Mouse (Mus musculus) forebrain, embryonic 16.5 days (tissue): ENCODE results near the gene Foxp1. TPM values are rescaled to one million over a fixed set of nuclear protein-coding genes. Genes with fewer than 3 reads are reported as not detected.

Source experiments
- ATAC-seq: fragments of 200-750 bp; cut with Nextera tagmentation; 2 replicates; pipeline ENCODE4 v1.8.0; 2017; ENCODE audit warnings: mild to moderate bottlenecking, moderate library complexity
- H3K27ac ChIP-seq: fragments of 300-500 bp; sonication (generic); 2 replicates; pipeline ENCODE4 v1.5.1; 2014; ENCODE audit warnings: low read length, control low read depth
- H3K27me3 ChIP-seq: fragments of 300-500 bp; sonication (generic); replicated peaks from 2 replicates; pipeline ENCODE4 v1.6.1; 2014; ENCODE audit warnings: low read length; ENCODE audit not compliant: control insufficient read depth, insufficient read depth
- H3K36me3 ChIP-seq: fragments of 300-500 bp; sonication (generic); 2 replicates; pipeline ENCODE4 v1.6.1; 2014; ENCODE audit not compliant: control insufficient read depth, insufficient read depth
- H3K4me1 ChIP-seq: fragments of 300-500 bp; sonication (generic); replicated peaks from 2 replicates; pipeline ENCODE4 v1.6.1; 2014; ENCODE audit warnings: low read length; ENCODE audit not compliant: control insufficient read depth, insufficient read depth
- H3K4me2 ChIP-seq: fragments of 300-500 bp; sonication (generic); 2 replicates; pipeline ENCODE4 v1.6.1; 2014; ENCODE audit warnings: mild to moderate bottlenecking, low read length, control low read depth
- H3K4me3 ChIP-seq: fragments of 300-500 bp; sonication (generic); replicated peaks from 2 replicates; pipeline ENCODE4 v1.5.1; 2014; ENCODE audit warnings: mild to moderate bottlenecking, low read length, control low read depth
- H3K9ac ChIP-seq: fragments of 300-500 bp; sonication (generic); replicated peaks from 2 replicates; pipeline ENCODE4 v1.6.1; 2014; ENCODE audit warnings: low read depth, low read length, control low read depth
- H3K9me3 ChIP-seq: fragments of 300-500 bp; sonication (generic); 2 replicates; pipeline ENCODE4 v1.6.1; 2016; ENCODE audit warnings: low read length; ENCODE audit not compliant: control insufficient read depth
- WGBS: fragments of 180-500 bp; shearing (Covaris S2); extraction: QIAGEN DNeasy Blood & Tissue Kit; methylation state at CpG from one replicate; pipeline ENCODE4 v1.1.7; 2014; 5-methylcytosine and 5-hydroxymethylcytosine counted together
- polyA plus RNA-seq: library from polyadenylated mRNA; unstranded; fragments of >200 nt; fragmentation: Nextera tagmentation; extraction: Ambion mirVana; gene quantifications from 2 replicates; pipeline ENCODE4 v1.2.1, GENCODE M21; 2015

Gene Foxp1
- polyA plus RNA-seq, 1 experiment from 2014 or later = 123 TPM

DNA sequence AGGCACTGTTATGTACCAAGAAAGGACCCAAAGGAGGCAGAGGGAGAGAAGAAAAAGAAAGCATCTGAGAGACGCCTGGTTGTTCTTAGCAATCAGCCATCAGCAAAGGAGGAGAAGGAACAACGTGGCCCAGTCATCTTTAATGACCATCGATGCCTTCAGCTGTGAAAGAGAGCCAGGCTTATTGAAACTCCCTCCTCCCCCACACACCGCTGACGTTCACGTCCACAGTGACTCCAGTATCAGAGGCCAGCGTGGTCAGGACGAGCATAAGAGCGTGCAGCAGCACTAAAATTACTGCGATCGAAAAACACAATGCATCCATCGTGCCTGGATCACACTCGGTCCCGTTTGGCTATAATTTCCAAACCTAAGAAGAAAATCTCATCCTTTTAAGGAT, 223.3 kb downstream of the Foxp1 start:
- H3K4me3 ChIP-seq = no peak overlapping the region
- no peak overlapping the region for H3K4me2 ChIP-seq
- H3K27ac ChIP-seq = no peak overlapping the region
- no peaks in the 10 kb centered on the region for H3K9me3 ChIP-seq
- H3K4me1 ChIP-seq = no peaks in the 10 kb centered on the region
- H3K9ac ChIP-seq = no peak overlapping the region
- WGBS = 69% methylated on average over 14 of the region's 14 CpGs
- no peaks in the 10 kb centered on the region for H3K36me3 ChIP-seq
- no peaks in the 10 kb centered on the region for H3K27me3 ChIP-seq
- no peak for ATAC-seq

DNA sequence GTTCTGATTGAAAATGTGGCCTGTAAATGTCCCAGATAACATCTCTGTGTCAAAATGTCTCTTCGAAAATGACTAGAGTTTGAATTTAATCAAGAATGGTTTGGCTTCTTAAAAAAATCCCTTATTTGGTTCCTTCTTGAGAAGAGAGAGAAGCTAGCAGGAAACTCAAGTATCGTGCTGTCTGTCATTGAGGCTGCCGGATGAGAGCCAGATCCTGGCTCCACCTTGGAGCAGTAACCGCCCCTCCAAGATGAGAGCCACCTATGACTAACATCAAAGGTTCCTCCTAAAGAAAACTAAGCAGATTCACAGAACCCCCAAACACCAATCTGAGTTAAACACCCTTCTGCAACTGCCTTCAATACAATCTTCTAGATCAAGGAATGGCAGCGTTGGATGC, 225.0 kb downstream of the Foxp1 start:
- ATAC-seq = no peak
- Histone ChIP-seq H3K27me3 (no peaks in the 10 kb centered on the region), H3K4me2 (no peak overlapping the region), H3K4me1 (no peaks in the 10 kb centered on the region), H3K4me3 (no peak overlapping the region), H3K9me3 (no peaks in the 10 kb centered on the region), H3K36me3 (no peaks in the 10 kb centered on the region), H3K9ac (no peak overlapping the region), H3K27ac (no peak overlapping the region)
- WGBS = 90% methylated on average over 5 of the region's 5 CpGs

DNA sequence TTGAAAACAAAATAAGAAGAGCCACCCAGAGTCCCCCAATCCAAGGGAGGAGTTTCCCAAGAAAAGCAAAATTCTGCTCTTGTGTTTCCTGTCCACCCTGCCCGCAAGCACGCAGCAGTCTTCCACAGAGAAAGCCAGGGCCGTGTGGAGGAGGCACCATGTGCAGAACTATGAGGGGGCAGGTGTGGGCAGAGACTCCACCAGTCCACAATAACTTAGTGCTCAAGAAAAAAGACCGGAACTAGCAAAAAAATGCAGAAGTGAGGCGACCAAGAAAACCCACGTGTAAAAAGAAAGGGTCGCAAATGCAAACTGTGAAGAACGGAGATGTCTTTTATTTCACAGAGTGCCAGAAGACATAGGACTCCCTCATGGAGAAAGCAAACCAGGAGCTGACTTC, 227.0 kb downstream of the Foxp1 start:
- 83% methylated on average over 8 of the region's 8 CpGs for WGBS
- Histone ChIP-seq H3K27ac (no peak overlapping the region), H3K9ac (no peak overlapping the region), H3K4me2 (no peak overlapping the region), H3K27me3 (no peaks in the 10 kb centered on the region), H3K4me1 (no peaks in the 10 kb centered on the region), H3K36me3 (no peaks in the 10 kb centered on the region), H3K4me3 (no peak overlapping the region), H3K9me3 (no peaks in the 10 kb centered on the region)
- ATAC-seq = no peak

DNA sequence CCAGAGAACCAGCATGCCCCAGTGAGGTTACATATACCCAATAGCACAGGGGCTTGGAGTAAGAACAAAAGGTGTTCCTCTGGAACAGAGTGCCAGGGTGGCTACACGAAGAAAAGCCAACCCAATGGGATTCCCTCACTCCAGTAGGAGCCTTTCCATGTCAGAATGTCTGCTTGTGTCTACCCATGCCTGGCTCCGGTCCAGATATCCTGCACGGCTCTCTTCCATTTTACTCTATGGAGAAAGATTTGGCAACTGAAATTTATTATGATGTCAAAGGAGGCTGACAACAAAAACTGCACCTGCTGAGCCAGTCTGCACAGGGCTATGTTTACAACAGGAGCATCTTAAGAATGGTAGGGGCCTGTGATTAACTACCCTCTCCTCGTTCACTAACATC, 233.3 kb downstream of the Foxp1 start:
- H3K4me3 ChIP-seq = no peak overlapping the region
- ATAC-seq = no peak
- no peak overlapping the region for H3K9ac ChIP-seq
- no peak overlapping the region for H3K4me2 ChIP-seq
- no peaks in the 10 kb centered on the region for H3K4me1 ChIP-seq
- no peaks in the 10 kb centered on the region for H3K9me3 ChIP-seq
- H3K36me3 ChIP-seq = no peaks in the 10 kb centered on the region
- H3K27me3 ChIP-seq = no peaks in the 10 kb centered on the region
- H3K27ac ChIP-seq = no peak overlapping the region
- 47% methylated on average over 4 of the region's 4 CpGs for WGBS

DNA sequence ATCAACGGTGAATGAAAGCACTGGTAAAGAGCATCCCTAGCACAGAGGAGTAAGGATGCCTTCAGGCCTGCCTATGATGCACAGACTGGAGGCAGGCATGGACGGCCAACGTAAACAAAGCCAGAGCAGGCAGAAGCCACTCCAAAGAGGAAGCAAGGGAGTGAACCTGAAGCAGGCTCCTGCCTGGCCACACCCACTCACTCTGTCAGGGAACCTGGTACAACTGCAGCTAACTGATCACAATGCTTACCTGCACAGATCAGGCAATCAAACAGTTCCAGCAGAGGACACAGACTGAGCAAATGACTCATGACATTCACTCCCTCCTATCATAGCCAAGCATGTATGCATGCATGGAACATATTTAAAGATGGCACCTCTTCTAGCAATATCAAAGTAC, 237.5 kb downstream of the Foxp1 start:
- Histone ChIP-seq H3K4me3 (no peak overlapping the region), H3K4me1 (no peaks in the 10 kb centered on the region), H3K27ac (no peak overlapping the region), H3K9ac (no peak overlapping the region), H3K27me3 (no peaks in the 10 kb centered on the region), H3K36me3 (no peaks in the 10 kb centered on the region), H3K9me3 (no peaks in the 10 kb centered on the region), H3K4me2 (no peak overlapping the region)
- WGBS = 65% methylated on average over 3 of the region's 3 CpGs
- ATAC-seq = no peak

DNA sequence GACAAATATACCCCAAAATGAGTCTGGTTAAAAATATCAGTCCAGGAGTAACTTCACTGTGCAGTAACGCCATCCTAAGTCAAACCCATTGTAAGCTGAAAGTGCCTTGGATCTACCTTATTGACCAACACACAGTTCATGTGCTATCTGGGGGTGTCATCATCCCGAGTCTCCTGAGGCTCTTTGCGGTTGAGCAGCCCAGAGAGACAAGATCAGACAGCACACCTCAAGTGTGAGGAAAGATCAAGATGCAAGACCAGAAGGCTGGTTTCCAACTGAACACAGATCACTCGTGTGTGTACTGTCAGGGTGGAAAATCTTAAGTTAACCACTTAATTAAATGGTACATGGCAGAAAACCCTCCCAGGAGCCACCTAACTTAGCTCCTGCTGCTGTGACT, 238.5 kb downstream of the Foxp1 start:
- no peaks in the 10 kb centered on the region for H3K4me1 ChIP-seq
- H3K4me3 ChIP-seq = no peak overlapping the region
- ATAC-seq = no peak
- H3K27me3 ChIP-seq = no peaks in the 10 kb centered on the region
- 86% methylated on average over 4 of the region's 4 CpGs for WGBS
- H3K4me2 ChIP-seq = no peak overlapping the region
- no peak overlapping the region for H3K9ac ChIP-seq
- H3K36me3 ChIP-seq = no peaks in the 10 kb centered on the region
- no peaks in the 10 kb centered on the region for H3K9me3 ChIP-seq
- no peak overlapping the region for H3K27ac ChIP-seq

DNA sequence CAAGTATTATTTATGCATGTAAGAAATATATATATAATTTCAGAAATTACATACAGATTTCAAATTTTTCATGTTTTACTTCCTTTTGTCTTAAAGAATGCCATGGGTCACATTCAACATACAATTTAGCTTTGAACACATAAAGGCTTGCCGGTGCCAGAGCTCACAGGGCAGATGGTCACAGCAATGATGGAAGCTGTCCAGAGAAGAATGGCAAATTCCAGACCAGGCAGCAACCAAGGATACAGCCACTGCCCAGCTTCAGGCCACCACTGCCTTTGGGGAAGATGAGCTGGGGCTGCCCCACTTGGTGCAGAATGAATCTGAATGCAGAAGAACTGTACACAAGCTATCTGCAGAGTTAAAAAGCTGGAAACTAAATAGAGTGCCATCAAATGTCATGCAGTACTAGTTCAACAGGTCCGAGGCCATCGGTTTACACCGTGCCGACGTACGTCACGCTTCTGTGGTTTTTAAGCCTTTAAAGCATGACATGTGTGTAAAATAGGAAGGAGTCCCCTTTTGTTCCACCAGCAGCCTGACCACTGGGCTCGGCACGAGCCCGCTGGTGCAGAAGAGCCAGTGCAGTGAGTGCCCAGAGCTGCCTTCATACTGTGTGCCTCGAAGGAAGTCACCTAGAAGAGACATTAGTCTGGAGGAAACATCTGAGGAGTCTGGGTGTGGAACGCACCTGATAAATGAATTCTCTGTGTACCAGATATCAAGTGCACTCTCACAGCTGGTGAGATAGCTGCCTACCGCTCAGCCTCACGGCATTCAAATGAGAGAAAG, 239.5 kb downstream of the Foxp1 start:
- Histone ChIP-seq H3K4me1 (no peaks in the 10 kb centered on the region), H3K27me3 (no peaks in the 10 kb centered on the region), H3K4me3 (no peak overlapping the region), H3K36me3 (no peaks in the 10 kb centered on the region), H3K9ac (no peak overlapping the region), H3K4me2 (no peak overlapping the region), H3K27ac (no peak overlapping the region), H3K9me3 (no peaks in the 10 kb centered on the region)
- no peak for ATAC-seq
- WGBS = 65% methylated on average over 15 of the region's 15 CpGs

DNA sequence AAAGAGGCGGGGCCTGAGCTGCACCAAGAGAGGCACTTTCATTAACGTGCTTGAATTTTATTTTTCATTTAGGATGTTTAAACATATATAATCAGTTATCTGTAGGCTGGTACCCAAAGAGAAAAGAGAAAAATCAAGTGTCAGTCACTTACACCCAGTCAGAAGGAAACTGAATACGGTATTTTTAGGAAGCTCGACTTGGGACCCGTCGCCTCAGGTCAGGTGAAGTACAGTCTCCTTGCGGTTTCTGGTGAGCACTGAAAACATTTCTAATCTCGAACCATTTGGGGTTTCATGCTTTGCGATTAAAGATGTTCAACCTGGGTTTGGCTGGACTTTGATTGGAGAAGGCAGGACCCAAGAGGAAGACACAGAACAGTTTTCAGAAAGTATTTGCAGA, 241.1 kb downstream of the Foxp1 start:
- Histone ChIP-seq H3K4me3 (no peak overlapping the region), H3K27me3 (no peaks in the 10 kb centered on the region), H3K9ac (no peak overlapping the region), H3K27ac (no peak overlapping the region), H3K4me2 (no peak overlapping the region), H3K9me3 (no peaks in the 10 kb centered on the region), H3K4me1 (no peaks in the 10 kb centered on the region), H3K36me3 (no peaks in the 10 kb centered on the region)
- ATAC-seq = no peak
- WGBS = 93% methylated on average over 9 of the region's 9 CpGs

DNA sequence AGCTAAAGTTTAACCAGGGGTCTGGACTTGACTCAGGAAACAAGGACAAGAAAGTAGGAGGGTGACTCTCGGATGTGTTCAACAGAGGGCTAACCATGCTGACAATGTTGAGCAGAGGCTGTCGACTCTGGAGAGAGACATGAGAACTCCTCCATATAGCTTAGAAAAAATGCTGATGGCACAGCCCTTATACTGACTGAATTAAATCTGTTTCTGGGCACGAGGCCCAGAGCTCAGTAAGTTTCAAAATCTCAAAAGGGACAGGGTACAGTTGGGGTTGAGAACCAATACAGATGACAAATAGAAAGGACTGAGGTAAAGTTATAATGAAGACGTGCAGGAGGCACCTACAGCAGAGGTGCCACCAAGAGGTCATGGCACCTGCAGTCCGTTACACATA, 241.9 kb downstream of the Foxp1 start:
- Histone ChIP-seq H3K9ac (no peak overlapping the region), H3K9me3 (no peaks in the 10 kb centered on the region), H3K4me2 (no peak overlapping the region), H3K36me3 (no peaks in the 10 kb centered on the region), H3K27me3 (no peaks in the 10 kb centered on the region), H3K4me1 (peaks cover 1% of the 10 kb centered on the region; the same call in 1 of the 2 replicates), H3K27ac (no peak overlapping the region), H3K4me3 (no peak overlapping the region)
- WGBS = 45% methylated on average over 5 of the region's 5 CpGs
- ATAC-seq = no peak; the same call in 1 of the 2 replicates

DNA sequence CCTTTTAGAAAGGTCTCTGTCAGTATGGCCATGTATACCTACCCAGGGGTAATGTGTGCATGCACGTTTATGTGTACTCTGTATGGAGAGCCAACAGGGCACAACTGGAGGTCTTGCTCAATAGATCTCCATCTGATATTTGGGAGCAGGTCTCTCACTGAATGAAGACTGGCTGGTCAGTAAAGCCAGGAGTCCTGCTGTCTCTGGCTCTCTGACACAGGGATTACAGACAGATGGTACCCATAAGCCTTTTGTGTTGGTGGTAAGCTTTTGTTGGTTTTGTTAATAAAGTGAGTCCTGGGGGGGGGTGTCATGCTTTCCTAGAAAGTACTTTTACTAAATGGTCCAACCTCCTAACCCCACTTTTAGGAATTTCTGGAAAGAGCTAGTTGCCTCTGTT, 245.3 kb downstream of the Foxp1 start:
- Histone ChIP-seq H3K4me3 (no peak overlapping the region), H3K4me2 (no peak overlapping the region), H3K27ac (no peak overlapping the region), H3K27me3 (no peaks in the 10 kb centered on the region), H3K4me1 (peaks cover 3% of the 10 kb centered on the region; the same call in 1 of the 2 replicates), H3K9me3 (no peaks in the 10 kb centered on the region), H3K36me3 (no peaks in the 10 kb centered on the region), H3K9ac (no peak overlapping the region)
- 78% methylated on average over 1 of the region's 1 CpGs for WGBS
- ATAC-seq = no peak
